Mouse (Mus musculus): Measurements from ENCODE around the gene Ccdc115. TPM values are rescaled to one million over a fixed set of nuclear protein-coding genes. Genes with fewer than 3 reads are reported as not detected.

The Ccdc115 gene
- polyA plus RNA-seq (2015; fragmentation: Nextera tagmentation; extraction: Ambion mirVana), result 19.0 and 21.0 TPM in 2 replicates

DNA sequence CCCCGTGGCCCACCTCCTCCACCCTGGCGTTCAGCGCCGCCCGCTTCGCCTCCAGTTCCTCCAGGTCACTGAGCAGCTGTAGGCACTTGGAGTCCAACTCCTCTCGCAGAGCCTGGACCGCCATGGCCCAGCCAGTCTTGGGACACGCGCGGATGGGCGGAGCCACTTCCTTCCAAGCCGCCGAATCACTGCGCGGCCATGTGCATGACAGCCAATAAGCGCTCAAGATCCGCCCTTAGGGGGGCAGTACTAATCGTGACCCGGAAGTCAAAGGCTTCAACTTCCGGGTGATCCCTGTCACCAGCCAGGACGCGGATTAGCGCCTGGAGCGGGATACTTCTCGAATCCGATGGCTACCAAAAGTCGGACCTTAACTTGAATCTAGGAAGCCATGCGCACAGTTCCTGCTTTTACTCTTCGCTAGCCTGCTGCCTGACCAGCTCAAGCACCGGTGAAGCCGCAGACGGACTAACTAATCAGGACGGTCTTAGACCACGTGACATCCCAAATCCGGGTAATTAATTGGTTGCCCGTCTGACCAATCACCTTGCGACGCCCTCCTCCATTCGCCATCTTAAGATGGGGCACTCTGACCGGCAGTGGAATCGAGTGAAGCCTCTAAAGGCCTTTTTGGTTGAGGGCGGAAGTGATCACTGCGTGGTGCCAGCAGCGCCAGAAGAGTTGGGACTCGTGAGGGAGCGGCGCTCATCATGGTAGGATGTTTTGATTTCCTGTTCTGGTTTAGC is at the start of gene Ccdc115, which contains the start of gene Imp4:
Gene Ccdc115 (minus strand): TSS at position 458 of the 746 bp plus-strand sequence.
Gene Imp4 (plus strand): TSS at position 637 of the 746 bp plus-strand sequence.
- under 1% methylated on average over 48 of the region's 48 CpGs for WGBS (ENCODE audit: insufficient replicate concordance)
- no peak for TF ChIP-seq CTCF (IDR thresholded peaks at IDR 0.05; ENCODE audit: low read depth)
- H3K9ac ChIP-seq (replicated peaks), result peak within 1 kb of the TSS; percentile 63

DNA sequence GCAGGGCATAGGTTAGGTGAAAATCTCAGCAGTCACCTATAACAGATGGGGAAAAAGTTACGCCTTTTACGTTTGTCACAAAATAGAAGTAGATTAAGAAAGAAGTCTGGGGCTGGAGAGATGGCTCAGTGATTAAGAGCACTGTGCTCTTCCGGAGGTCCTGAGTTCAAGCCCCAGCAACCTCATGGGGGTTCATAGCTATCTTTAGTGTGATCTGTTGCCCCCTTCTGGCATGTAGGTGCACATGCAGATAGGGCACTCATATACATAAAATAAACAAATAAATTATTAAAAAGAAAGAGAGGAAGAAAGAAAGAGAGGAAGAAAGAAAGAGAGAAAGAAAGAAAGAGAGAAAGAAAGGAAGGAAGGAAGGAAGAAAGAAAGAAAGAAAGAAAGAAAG is 47.9 kb upstream of the Ccdc115 start:
- Histone ChIP-seq H3K4me1 (ENCODE audit: insufficient read depth) (peaks cover 15% of the 10 kb centered on the region), H3K36me3 (replicated peaks; ENCODE audit: insufficient read depth, low read length) (no peaks in the 10 kb centered on the region), H3K27me3 (ENCODE audit: insufficient read depth, low read length) (no peaks in the 10 kb centered on the region), H3K4me2 (ENCODE audit: low read depth, low read length) (no peak overlapping the region), H3K27ac (ENCODE audit: low read depth) (no peak overlapping the region), H3K9ac (replicated peaks) (no peak overlapping the region), H3K9me3 (ENCODE audit: low read length) (no peaks in the 10 kb centered on the region), H3K4me3 (ENCODE audit: low read depth, low read length) (no peak overlapping the region)
- ATAC-seq (no peak), DNase-seq (no peak)
- TF ChIP-seq EP300 (IDR thresholded peaks at IDR 0.05; ENCODE audit: low read depth), result no peak
- peak; percentile 39 for TF ChIP-seq CTCF (IDR thresholded peaks at IDR 0.05; ENCODE audit: low read depth)
- WGBS (ENCODE audit: insufficient replicate concordance), result 82% methylated on average over 3 of the region's 3 CpGs

More for the DNA sequence above, at the start of gene Ccdc115, which contains the start of gene Imp4:
- H3K9me3 ChIP-seq (ENCODE audit: low read length), result no peaks in the 10 kb centered on the region
- peaks cover 9% of the 10 kb centered on the region for H3K4me1 ChIP-seq (ENCODE audit: insufficient read depth)
- ATAC-seq, result peak; percentile 93
- H3K4me3 ChIP-seq (ENCODE audit: low read depth, low read length), result peak within 1 kb of the TSS; percentile 59
- DNase-seq, result peak; percentile 98
- H3K27me3 ChIP-seq (ENCODE audit: insufficient read depth, low read length), result no peaks in the 10 kb centered on the region
- peaks cover 26% of the 10 kb centered on the region for H3K36me3 ChIP-seq (replicated peaks; ENCODE audit: insufficient read depth, low read length)
- H3K4me2 ChIP-seq (ENCODE audit: low read depth, low read length), result peak within 1 kb of the TSS; percentile 95
- H3K27ac ChIP-seq (ENCODE audit: low read depth), result peak within 1 kb of the TSS; percentile 62

DNA sequence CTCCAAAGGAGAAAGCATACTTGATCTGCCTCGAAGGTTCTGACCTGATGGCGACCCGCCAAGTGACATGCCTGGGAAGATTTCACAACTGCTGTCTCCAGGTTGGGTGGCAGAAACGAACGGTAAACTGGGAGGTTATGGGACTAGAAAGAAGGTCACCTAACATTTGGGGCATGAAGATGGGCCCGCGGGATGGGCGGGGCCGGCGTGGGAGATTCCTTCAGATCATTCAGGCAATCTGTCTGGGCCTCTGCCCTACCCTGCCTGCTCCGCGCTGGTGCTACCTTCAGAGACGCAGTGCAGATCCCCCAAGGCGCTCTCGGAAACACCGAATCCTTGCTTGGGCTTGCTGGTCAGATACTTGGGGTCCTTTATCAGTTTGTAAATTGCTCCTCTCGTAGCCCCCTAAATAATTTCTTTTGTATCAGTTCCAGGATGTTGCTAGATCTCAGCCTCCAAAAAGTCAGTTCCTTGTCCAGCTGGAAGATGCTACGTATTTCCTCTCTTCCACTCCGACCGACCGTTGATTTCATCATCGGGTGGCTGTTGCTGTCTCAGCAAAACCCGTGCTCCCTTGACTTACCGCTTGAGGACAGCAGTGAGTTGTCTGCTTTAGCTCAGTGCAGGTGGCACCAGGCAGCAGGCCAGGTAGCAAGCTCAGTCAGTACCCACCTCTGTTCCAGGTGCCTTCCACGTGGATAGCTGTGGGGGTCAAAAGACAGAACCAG is 46.2 kb upstream of the Ccdc115 start:
- DNase-seq, result peak; percentile 66
- TF ChIP-seq CTCF (IDR thresholded peaks at IDR 0.05; ENCODE audit: low read depth), result peak; percentile 83
- TF ChIP-seq EP300 (IDR thresholded peaks at IDR 0.05; ENCODE audit: low read depth), result no peak
- H3K4me1 ChIP-seq (ENCODE audit: insufficient read depth), result peaks cover 25% of the 10 kb centered on the region
- H3K9ac ChIP-seq (replicated peaks), result peak overlapping the region; percentile 49
- 5% methylated on average over 25 of the region's 25 CpGs for WGBS (ENCODE audit: insufficient replicate concordance)
- peak overlapping the region; percentile 34 for H3K4me3 ChIP-seq (ENCODE audit: low read depth, low read length)
- ATAC-seq, result peak; percentile 65
- no peaks in the 10 kb centered on the region for H3K9me3 ChIP-seq (ENCODE audit: low read length)
- no peaks in the 10 kb centered on the region for H3K27me3 ChIP-seq (ENCODE audit: insufficient read depth, low read length)
- H3K36me3 ChIP-seq (replicated peaks; ENCODE audit: insufficient read depth, low read length), result no peaks in the 10 kb centered on the region
- H3K4me2 ChIP-seq (ENCODE audit: low read depth, low read length), result peak overlapping the region; percentile 68
- peak overlapping the region; percentile 66 for H3K27ac ChIP-seq (ENCODE audit: low read depth)

DNA sequence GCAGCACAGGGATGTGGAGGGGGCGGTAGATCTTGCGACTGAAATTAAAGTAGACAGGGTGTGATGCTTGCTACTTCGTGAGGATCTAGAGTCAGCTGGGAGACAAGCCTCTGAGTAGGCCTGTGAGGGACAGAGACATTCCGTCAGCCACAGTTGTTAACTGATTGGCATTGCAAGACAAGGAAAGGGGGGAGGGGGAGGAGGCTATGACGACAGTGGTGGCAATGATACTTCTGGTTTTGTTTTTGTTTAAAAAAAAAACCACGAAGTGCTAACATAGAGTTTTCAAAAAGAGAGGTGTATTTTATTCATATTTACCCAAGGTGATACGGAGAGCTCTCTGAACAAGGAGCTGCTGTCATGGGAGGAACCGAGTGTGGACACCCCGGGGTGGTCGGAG is 45.0 kb upstream of the Ccdc115 start:
- Histone ChIP-seq H3K9me3 (ENCODE audit: low read length) (no peaks in the 10 kb centered on the region), H3K4me2 (ENCODE audit: low read depth, low read length) (no peak overlapping the region), H3K4me1 (ENCODE audit: insufficient read depth) (peaks cover 29% of the 10 kb centered on the region), H3K27me3 (ENCODE audit: insufficient read depth, low read length) (no peaks in the 10 kb centered on the region), H3K27ac (ENCODE audit: low read depth) (no peak overlapping the region), H3K4me3 (ENCODE audit: low read depth, low read length) (no peak overlapping the region), H3K9ac (replicated peaks) (no peak overlapping the region), H3K36me3 (replicated peaks; ENCODE audit: insufficient read depth, low read length) (no peaks in the 10 kb centered on the region)
- ATAC-seq, result no peak
- TF ChIP-seq CTCF (IDR thresholded peaks at IDR 0.05; ENCODE audit: low read depth) (no peak), EP300 (IDR thresholded peaks at IDR 0.05; ENCODE audit: low read depth) (no peak)
- no peak for DNase-seq
- 55% methylated on average over 10 of the region's 10 CpGs for WGBS (ENCODE audit: insufficient replicate concordance)

DNA sequence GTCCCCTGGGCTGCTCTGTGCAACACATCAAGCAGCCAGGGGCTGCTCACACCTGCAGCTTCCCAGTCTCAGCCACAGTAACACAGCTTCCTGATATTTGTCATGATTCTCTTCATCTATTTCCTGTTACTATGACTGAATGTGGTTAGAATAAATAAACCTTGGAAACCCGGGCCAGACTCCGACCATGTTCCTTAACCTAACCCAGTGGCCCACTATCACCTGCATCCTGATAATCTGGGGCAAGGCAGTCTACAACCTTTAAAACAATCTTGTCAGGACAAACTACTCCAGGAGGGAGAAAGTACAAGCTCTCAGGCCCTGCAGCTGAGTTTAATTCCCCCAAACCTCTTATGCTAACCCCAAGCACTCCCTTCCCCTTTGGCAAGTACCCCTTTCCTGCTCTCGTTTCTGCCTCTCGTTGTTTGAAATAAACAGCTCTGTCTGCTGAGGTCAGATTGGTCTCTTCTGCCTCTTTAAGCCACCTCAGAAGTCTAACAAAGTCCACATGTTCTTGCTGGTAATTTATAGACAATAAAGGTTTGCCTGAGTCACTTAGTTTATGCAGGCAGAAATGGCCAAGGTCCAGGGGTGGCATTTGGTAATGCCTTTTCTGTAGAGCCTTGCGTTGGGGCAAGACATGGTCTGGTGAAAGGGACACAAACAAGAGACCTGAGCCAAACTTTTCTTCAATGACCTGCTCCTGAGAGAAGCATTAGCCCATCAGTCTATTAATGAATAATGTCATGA is 42.6 kb upstream of the Ccdc115 start:
- WGBS (ENCODE audit: insufficient replicate concordance), result 40% methylated on average over 5 of the region's 5 CpGs
- no peak overlapping the region for H3K4me3 ChIP-seq (ENCODE audit: low read depth, low read length)
- ATAC-seq, result no peak

More for the DNA sequence above, 42.6 kb upstream of the Ccdc115 start:
- H3K4me2 ChIP-seq (ENCODE audit: low read depth, low read length), result no peak overlapping the region
- H3K4me1 ChIP-seq (ENCODE audit: insufficient read depth), result peaks cover 34% of the 10 kb centered on the region
- no peaks in the 10 kb centered on the region for H3K36me3 ChIP-seq (replicated peaks; ENCODE audit: insufficient read depth, low read length)
- TF ChIP-seq CTCF (IDR thresholded peaks at IDR 0.05; ENCODE audit: low read depth) (no peak), EP300 (IDR thresholded peaks at IDR 0.05; ENCODE audit: low read depth) (no peak)
- H3K27ac ChIP-seq (ENCODE audit: low read depth), result peak overlapping the region; percentile 7; the same call in 1 of the 2 replicates
- no peaks in the 10 kb centered on the region for H3K27me3 ChIP-seq (ENCODE audit: insufficient read depth, low read length)
- H3K9ac ChIP-seq (replicated peaks), result no peak overlapping the region
- no peak for DNase-seq
- no peaks in the 10 kb centered on the region for H3K9me3 ChIP-seq (ENCODE audit: low read length)
